Mouse (Mus musculus): ENCODE data around the gene Alkbh2. TPM values are rescaled to one million over a fixed set of nuclear protein-coding genes. Genes with fewer than 3 reads are reported as not detected.

The Alkbh2 gene
- polyA plus RNA-seq, 1 experiment: 4.3 TPM

DNA sequence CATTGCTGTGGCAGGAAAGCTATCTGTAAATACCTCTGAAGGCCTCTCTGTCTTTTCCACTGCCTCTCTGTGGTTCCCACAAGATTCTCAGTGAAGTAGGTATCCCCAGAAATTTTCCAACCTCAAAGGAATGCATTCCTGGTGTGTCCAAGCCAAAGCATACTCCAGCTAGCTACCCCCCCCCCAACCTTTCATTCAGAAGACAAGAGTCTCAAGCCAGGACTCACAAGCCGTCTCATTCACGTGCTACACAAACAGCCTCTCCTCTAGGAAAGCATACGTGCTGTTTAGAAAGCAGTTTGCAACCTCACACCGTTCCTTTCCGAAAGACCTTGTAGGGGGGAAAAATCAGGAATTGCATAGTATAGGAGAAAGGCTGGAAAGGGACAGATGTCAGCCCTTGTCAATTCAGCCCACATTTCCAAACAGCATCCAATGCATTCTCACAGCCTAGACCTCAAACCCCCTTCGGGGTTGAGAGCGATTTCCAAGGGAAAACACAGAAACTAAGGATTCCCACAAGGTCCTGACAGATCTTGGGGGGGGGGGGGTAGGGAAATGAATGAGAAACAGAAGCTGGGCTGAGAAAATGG lies 37.5 kb downstream of the Alkbh2 start:
- Histone ChIP-seq H3K27ac (replicated peaks; ENCODE audit: low read depth, low read length) (no peak overlapping the region), H3K4me1 (ENCODE audit: control insufficient read depth, insufficient read depth, insufficient read length, low read length) (no peaks in the 10 kb centered on the region)

DNA sequence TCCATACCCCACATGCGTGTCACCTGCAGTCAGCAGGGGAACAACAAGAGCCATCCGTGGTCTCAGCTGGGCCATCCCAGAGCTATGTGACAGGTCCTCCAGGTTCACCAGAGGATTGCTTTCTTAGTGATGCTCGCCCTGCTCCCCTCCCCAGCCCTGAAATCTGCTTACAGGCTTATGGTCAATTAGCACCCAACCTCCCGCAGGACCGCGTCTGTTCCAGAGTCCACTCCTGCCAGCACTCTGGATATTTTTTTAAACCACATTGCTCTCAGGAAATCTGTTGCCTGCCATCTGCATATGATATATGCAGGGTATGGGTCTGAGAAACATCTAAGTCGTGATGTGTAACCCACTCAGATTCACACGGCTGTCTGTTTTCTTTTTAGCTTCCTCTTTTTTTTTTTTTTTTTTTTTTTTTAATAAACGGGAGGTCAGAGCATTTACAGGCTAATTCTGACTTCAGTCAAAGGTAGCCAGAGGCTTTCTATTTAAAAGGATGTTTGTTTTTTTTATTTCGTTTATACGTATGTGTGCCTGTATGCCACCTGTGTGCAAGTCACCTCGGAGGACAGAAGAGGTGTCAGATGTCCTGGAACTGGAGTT lies 40.0 kb downstream of the Alkbh2 start:
- no peak overlapping the region for H3K27ac ChIP-seq (replicated peaks; ENCODE audit: low read depth, low read length)
- H3K4me3 ChIP-seq (ENCODE audit: insufficient read depth, low read depth, low read length): no peak overlapping the region
- H3K4me1 ChIP-seq (ENCODE audit: control insufficient read depth, insufficient read depth, insufficient read length, low read length): no peaks in the 10 kb centered on the region

More for the DNA sequence above, 37.5 kb downstream of the Alkbh2 start:
- H3K4me3 ChIP-seq (ENCODE audit: insufficient read depth, low read depth, low read length): no peak overlapping the region

DNA sequence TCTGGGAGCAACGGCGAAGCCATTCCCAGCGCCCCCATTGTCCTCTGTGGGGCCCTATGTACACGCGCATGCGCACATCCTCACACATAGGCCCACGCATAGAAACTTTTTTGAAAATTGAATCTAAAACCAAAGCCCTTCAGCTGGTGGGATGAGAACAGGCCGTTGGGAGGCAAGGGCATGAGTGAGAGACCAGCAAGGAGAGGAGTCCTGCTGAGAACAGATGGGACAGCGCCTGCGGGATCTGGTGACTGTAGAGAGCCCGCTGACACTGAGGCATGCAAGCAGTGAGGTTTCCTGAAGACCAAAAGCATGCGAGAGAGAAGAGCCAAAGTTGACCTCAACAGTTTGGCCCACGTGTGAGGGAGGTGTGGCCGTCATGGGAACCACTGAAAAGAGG lies 42.5 kb downstream of the Alkbh2 start:
- H3K4me3 ChIP-seq (ENCODE audit: insufficient read depth, low read depth, low read length): no peak overlapping the region
- no peak overlapping the region for H3K27ac ChIP-seq (replicated peaks; ENCODE audit: low read depth, low read length)
- no peaks in the 10 kb centered on the region for H3K4me1 ChIP-seq (ENCODE audit: control insufficient read depth, insufficient read depth, insufficient read length, low read length)

DNA sequence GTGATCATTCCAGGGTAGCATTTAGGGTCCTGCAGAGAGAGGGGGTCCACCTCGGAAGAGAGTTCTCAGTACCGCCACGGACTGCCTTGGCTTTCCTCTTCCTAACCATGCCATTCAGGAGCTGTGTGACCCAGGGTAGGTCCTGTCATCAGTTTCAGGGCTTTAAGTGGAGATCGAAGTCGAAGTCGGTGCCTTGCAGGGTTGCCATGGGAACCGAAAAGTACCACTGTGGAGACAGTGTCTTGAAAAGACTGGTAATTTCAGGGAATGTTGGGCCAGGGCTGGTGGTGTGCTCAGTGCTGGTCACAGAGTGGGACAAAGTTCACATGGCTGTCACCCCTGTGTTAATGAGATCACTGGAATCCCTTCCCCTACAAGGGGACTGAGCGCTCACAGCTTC lies 51.0 kb downstream of the Alkbh2 start:
- Histone ChIP-seq H3K4me3 (ENCODE audit: insufficient read depth, low read depth, low read length) (no peak overlapping the region), H3K4me1 (ENCODE audit: control insufficient read depth, insufficient read depth, insufficient read length, low read length) (no peaks in the 10 kb centered on the region), H3K27ac (replicated peaks; ENCODE audit: low read depth, low read length) (no peak overlapping the region)

Other genes with a start within 250 kb of the Alkbh2 start
- gene Coro1c, start 219.5 kb downstream of the Alkbh2 start, polyA plus RNA-seq (2012; ENCODE audit: insufficient read depth, insufficient read length, missing spikeins): 12.6 and 19.9 TPM in 2 replicates
- gene Ssh1, start 134.3 kb downstream of the Alkbh2 start, polyA plus RNA-seq (2012; ENCODE audit: insufficient read depth, insufficient read length, missing spikeins): 6.2 and 11.7 TPM in 2 replicates
- gene Dao, start 124.5 kb downstream of the Alkbh2 start, polyA plus RNA-seq (2012; ENCODE audit: insufficient read depth, insufficient read length, missing spikeins): not detected in 2 replicates
- gene Usp30, start 62.8 kb downstream of the Alkbh2 start, polyA plus RNA-seq (2012; ENCODE audit: insufficient read depth, insufficient read length, missing spikeins): 5.3 and 6.4 TPM in 2 replicates
- gene Svop, start 36.6 kb downstream of the Alkbh2 start, polyA plus RNA-seq (2012; ENCODE audit: insufficient read depth, insufficient read length, missing spikeins): not detected in 2 replicates
- 4.4 and 5.2 TPM in 2 replicates for gene Ung, start 2.2 kb upstream of the Alkbh2 start, polyA plus RNA-seq (2012; ENCODE audit: insufficient read depth, insufficient read length, missing spikeins)
- gene Acacb, start 18.3 kb upstream of the Alkbh2 start, polyA plus RNA-seq (2012; ENCODE audit: insufficient read depth, insufficient read length, missing spikeins): 235 and 250 TPM in 2 replicates
- gene Foxn4, start 145.6 kb upstream of the Alkbh2 start, polyA plus RNA-seq (2012; ENCODE audit: insufficient read depth, insufficient read length, missing spikeins): not detected in 2 replicates
- gene Myo1h, start 160.9 kb upstream of the Alkbh2 start, polyA plus RNA-seq (2012; ENCODE audit: insufficient read depth, insufficient read length, missing spikeins): not detected in 2 replicates